Mouse (Mus musculus): ENCODE measurements around the gene Dimt1.

The Dimt1 gene

GRCm38 (mm10) chr13:106946594-106947540 is at the start of gene Dimt1:
TSS of gene Dimt1 (plus strand) at chr13:106947127.
- WGBS = under 1% methylated on average over 68 of the region's 68 CpGs

DNA sequence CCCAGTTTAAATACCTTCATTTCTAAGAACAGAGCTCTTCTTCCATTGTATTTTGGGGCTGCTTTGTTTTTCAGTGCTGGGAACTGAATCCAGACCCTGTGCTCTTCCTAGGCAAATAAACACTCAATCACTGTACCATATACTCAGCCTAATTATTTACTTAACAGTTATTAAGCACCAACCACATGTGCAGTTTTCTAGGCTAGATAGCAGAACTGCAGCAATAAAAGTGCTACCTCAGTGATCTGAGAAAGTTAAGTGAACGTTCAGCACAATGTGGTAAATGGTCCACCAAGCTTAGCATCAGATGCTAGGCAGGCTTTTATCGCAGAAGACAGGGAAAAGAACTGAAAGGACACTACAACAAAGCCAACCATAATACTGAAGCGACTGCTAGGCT is 42.3 kb upstream of the Dimt1 start:
- 92% methylated on average over 3 of the region's 3 CpGs for WGBS

DNA sequence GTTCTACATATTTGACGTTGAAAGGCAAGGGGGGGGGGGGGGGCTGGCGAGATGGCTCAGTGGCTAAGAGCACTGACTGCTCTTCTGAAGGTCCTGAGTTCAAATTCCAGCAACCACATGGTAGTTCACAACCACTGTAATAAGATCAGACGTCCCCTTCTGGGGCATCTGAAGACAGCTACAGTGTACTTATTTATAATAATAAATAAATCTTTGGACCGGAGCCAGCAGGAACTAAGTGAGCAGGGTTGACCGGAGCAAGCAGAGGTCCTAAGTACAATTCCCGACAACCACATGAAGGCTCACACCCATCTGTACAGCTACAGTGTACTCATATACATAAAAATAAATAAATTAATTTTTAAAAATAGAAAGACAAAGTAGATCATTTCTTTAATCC is 41.8 kb upstream of the Dimt1 start:
- whole genome bisulfite sequencing = 86% methylated on average over 6 of the region's 6 CpGs

DNA sequence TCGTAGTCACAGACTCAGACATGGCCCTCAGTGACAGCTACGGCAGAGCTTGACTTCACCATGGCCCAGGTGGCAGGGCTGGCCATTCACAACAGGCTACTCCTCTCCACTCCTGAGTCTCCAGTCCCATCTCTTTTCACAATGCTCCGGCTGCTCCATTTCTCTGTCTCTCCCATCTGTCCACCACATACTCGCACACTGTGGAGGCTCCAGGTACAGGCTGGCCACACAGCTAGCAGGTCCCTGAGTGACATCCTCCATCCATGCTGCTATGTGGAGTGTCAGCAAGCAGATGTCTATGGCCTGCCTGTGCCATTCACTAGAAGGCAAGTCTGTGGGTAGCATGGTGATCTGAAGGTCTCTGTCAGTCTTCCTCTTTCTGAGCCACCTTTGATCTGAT is 39.7 kb upstream of the Dimt1 start:
- WGBS = 97% methylated on average over 4 of the region's 4 CpGs

GRCm38 (mm10) chr13:106910096-106910495 is 36.8 kb upstream of the Dimt1 start:
- 96% methylated on average over 10 of the region's 10 CpGs for WGBS

DNA sequence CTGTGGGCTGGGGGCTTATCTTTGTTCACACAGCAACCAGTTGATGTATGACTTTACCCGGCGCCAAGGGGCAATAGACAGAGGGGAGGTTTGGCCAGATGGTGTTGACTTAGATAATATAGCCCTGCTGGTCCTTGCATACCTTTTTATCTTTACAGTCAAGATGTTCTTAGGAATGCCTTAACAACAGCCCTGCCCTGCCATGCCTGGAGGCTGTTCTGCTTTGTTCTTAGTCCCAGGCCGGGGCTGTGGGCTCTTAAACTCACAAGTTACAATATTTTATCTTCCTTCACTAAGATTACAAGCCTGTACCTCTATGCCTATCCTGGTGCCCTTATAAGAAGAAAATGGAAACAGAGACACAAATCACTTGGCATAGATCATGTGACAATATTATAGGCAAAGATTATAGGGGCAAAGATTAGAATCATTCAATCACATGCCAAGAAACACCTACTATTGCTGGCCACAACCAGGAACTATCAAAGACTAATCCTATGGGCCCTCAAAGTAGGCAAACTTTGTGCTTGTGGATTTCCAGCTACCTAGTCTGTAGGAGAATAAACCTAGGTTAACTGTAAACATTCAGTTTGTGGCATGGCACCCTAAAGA is 33.7 kb upstream of the Dimt1 start:
- WGBS = 91% methylated on average over 3 of the region's 3 CpGs

GRCm38 (mm10) chr13:106918322-106919050 is 28.4 kb upstream of the Dimt1 start:
- 48% methylated on average over 7 of the region's 7 CpGs for WGBS

DNA sequence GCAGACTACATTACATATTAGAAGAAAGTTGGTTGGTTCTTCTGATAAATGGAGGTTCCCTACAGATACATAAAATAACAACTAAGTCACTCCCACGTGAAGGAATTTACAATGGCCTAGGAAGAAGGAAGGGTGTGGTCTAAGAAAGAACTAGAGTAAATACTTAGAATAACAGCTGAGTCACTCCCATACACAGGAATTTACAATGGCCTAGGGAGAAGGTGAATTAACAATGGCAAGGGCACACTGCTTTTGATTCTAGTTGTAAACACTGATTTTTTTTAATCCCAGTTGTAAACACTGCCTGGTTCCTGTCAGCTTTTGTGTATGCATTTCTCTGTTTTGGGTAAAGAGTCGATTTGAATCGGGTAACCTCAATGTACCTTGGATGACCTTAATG is 21.0 kb upstream of the Dimt1 start:
- 83% methylated on average over 3 of the region's 3 CpGs for WGBS

- 77% methylated on average over 4 of the region's 4 CpGs for WGBS
Measured at GRCm38 (mm10) chr13:106928296-106928695, 18.6 kb upstream of the Dimt1 start.

GRCm38 (mm10) chr13:106929201-106929600 is 17.7 kb upstream of the Dimt1 start:
- WGBS = 72% methylated on average over 2 of the region's 2 CpGs

- WGBS = 3% methylated on average over 9 of the region's 9 CpGs
Measured at GRCm38 (mm10) chr13:106935871-106936255, 11.1 kb upstream of the Dimt1 start.

DNA sequence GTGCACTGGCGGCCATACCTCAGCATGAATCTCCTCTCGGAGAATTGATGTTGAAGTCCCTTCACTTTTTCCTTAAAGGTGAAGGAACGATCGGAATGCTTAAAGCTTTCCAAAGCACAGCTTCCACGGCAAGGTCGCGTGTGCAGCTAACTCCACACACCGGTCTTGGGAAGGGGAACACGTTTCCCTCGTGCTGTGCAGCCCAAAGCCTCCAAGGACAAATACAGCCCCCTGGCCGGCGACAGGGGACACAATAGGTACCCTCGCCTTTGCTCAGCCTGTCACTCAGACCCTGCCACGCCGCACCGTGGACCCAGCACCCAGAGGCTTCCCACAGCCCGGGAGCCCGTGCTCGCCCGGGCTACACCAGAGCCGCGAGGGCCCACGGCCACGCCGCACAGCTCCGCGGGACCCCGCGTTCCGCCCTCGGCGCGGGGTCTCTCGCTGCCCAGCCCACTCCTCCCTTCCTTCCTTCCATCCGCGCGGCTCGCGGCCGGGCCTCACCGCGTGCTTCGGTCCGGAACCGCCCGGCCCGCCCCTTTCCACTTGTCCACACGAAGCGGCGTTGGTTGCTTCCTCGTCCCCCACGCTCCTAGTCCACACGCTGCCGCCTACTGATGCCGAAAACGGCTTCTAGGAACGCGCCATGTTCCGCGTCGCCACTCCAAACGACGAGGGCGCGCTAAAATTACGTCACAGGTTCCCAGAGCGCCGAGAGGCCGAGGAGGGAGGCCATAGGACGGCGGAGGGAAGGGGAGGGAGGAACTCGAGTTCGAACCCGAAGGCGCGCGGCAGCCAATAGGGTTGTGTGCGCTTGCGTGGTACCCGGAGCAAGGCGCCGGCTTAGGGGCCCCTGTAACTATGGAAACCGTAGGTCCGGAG is 10.4 kb upstream of the Dimt1 start, which contains the start of gene Ipo11:
Ipo11 (minus strand) TSS at position 703 of the 882 bp plus-strand sequence.
- WGBS = under 1% methylated on average over 84 of the region's 84 CpGs

GRCm38 (mm10) chr13:106937138-106937472 is 9.8 kb upstream of the Dimt1 start:
- 27% methylated on average over 7 of the region's 7 CpGs for WGBS

- WGBS = 35% methylated on average over 7 of the region's 7 CpGs
Measured at GRCm38 (mm10) chr13:106941211-106941976, 5.5 kb upstream of the Dimt1 start.

DNA sequence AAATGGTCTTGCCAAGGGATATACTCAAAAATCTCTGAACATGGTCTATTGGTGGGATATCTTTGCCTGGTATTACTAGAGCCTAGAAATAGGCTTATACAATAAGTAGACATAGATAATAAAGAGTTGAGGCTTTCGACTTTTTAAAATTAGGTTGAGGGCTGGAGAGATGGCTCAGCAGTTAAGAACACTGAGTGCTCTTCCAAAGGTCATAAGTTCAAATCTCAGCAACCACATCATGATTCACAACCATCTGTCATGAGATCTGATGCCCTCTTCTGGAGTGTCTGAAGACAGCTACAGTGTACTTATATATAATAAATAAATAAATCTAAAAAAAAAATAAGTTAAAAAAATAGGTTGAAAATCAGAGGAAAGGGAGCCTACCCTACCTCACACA is 4.2 kb upstream of the Dimt1 start:
- 100% methylated on average over 1 of the region's 1 CpGs for WGBS

- WGBS = 73% methylated on average over 9 of the region's 9 CpGs
Measured at GRCm38 (mm10) chr13:106945518-106945917, 1.4 kb upstream of the Dimt1 start.

- 3% methylated on average over 6 of the region's 6 CpGs for WGBS
Measured at GRCm38 (mm10) chr13:106947583-106947982, 656 bp downstream of the Dimt1 start.

GRCm38 (mm10) chr13:106954880-106955279 is 8.0 kb downstream of the Dimt1 start:
- 59% methylated on average over 3 of the region's 3 CpGs for WGBS

- WGBS = 82% methylated on average over 4 of the region's 4 CpGs
Measured at GRCm38 (mm10) chr13:106957554-106957953, 10.6 kb downstream of the Dimt1 start.

DNA sequence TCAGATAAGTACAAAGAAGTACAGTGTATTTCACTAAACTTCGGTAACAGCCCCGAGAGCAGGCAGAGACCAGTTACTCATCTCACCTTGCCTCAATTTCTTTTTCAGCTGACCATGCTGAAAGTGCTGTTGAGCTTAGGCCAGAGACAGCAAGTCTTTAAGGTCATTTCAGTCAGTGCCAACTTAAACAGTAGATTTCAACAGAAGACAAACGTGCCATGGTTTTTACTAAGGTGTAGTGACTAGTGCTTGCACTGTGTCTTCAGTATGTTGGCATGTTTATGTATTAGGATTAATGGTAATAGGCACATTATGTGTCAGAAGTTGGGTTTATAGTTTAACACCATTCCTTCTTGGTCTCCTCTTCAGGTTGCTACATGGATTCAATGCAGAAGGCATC is 11.4 kb downstream of the Dimt1 start:
- WGBS = 85% methylated on average over 3 of the region's 3 CpGs

- WGBS = 85% methylated on average over 3 of the region's 3 CpGs
Measured at GRCm38 (mm10) chr13:106960557-106960956, 13.6 kb downstream of the Dimt1 start.

Measured in cerebral cortex, adult 2 months (tissue).